Mouse (Mus musculus): ENCODE data around the gene Gpd1l. TPM values are rescaled to one million over a fixed set of nuclear protein-coding genes. Genes with fewer than 3 reads are reported as not detected.

The Gpd1l gene
- total RNA-seq, 2 experiments from 2014 or later, result 40.0 to 40.9 TPM

DNA sequence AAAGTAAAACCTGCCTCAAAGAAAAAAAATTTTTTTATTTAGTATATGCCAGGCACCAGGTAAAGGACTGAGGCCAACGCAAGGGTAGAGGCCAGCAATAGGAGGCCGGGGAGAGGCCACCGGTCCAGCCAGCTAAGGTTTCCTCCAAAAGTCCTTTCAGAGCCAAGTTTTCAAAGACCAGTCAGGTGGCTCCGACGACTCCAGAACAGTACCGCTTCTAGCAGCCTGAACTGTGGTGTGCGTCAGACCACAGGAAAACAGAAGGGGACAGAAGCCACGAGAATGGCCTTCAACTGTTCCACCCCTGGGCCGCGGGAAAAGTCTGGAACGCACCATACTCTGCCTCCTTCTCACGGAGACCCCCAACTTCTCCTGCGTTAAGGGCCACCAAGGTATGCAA, 1.2 kb downstream of the Gpd1l start:
- intact Hi-C loops (cut with DNase I), result no loop called here
- DNase-seq, result peak in 1 of 2 experiments; percentile 27

GRCm38 (mm10) chr9:114930464-114931090, 3.2 kb downstream of the Gpd1l start:
- DNase-seq, result peak; percentile 82 to 86
- intact Hi-C loops (cut with DNase I), result no loop called here

DNA sequence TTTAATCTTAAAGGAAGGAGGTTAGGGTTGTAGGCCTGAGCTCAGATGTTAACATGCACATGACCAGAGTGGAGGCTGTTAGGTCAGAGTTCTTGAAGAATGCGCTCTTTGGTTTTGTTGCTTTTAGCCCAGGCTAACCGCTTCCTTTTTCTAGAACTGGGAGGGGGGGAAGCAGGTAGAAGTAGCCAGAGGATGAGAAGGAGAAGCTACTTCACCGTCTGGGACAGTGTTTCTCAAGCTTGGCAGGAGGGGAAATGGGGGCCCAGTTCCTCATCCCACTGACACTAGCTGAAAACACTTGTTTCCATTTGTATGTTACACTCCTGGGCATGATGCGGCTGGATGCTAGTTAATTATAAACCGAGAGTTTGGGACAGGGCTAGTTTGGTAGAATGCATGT, 8.2 kb downstream of the Gpd1l start:
- DNase-seq, result no peak
- intact Hi-C loops (cut with DNase I), result no loop called here

DNA sequence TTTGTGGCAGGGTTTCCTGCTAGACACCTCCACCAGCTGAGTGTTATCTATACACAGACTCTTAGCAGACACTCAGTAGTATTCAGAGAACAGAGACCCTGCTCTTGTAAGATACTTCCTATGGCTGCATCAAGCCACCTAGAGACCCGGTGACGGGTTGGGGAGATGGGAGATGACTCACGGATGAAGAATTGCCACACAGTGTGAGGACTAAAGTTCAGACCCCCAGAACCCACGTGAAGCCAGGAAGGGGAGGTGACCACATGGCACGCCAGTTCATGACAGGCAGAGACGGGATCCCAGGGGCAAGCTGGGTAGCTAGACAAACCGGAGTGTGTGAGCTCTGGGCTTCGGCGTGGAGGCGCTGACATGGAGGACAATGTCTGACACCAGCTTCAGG, 8.7 kb downstream of the Gpd1l start:
- intact Hi-C loops (cut with DNase I), result no loop called here
- DNase-seq, result no peak

GRCm38 (mm10) chr9:114924511-114924910, 9.3 kb downstream of the Gpd1l start:
- no peak for DNase-seq
- intact Hi-C loops (cut with DNase I), result no loop called here

DNA sequence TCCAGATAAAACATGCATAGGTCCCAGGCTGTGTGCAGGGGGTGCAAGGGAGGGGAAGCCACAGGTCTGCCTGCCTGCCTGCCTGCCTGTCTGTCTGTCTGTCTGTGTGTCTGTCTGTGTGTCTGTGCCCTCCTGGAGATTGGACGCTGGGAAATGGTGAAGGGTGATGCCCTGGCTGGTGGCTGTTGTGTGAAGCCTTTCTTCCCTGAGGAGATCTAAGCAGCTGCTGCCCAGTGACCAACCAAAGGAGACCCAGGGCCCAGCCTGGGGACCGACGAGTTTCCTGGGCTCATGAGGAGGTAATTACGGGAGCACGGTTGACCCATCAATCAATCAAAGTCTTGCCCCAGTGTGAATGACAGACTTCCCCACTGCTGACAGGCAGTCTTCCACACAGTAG, 11.6 kb downstream of the Gpd1l start:
- DNase-seq, result no peak
- intact Hi-C loops (cut with DNase I), result no loop called here

GRCm38 (mm10) chr9:114921352-114922081, 12.3 kb downstream of the Gpd1l start:
- intact Hi-C loops (cut with DNase I), result no loop called here
- DNase-seq, result peak; percentile 28 to 32

DNA sequence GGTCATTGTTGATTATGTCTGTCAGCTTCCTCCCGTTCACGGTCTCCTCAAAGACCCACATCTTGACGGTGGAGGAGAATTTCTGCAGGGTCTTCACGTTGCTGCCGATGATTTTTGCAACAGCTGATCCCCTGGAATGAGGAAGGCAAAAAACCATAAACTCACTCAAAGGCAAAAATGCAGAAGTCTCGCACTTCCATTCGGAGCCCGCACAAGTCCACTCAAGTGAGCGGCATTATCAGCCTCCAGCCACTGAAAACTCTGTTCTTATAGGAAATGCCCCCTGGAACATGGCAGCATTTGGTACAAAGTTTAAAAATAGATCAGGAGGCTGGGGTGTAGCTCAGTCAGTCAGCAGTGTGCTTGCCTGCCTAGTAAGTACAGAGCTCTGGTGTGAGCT, 13.2 kb downstream of the Gpd1l start:
- intact Hi-C loops (cut with DNase I), result no loop called here

GRCm38 (mm10) chr9:114912680-114913649, 20.8 kb downstream of the Gpd1l start:
- intact Hi-C loops (cut with DNase I), result loop anchor here (1.0 to 10.0 kb wide), 3 partner anchors 44 to 352 kb away; no protein-coding TSS in a partner anchor
- peak; percentile 86 to 93 for DNase-seq

More for the DNA sequence above, 13.2 kb downstream of the Gpd1l start:
- DNase-seq, result no peak

DNA sequence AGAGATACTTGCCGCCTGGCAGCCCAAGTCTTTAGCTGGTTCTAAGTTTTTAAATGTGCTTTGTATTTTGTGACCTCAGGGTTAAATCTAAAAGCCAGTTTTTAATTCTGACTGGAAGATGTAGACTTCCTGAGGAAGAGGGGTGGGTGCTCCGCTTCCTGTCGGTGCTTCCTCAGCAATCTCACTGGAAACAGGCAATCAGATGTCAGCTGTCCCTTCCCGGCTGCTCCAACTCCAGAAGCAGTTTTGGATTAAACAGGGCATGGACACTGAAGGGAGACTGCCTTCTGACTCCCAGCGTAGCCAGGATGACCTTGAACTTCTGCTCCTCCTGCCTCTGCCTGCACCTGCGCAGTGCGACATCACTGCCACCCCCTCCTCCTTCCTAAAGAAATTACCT, 26.3 kb downstream of the Gpd1l start:
- intact Hi-C loops (cut with DNase I), result no loop called here
- DNase-seq, result peak; percentile 17 to 20

GRCm38 (mm10) chr9:114895919-114896318, 37.9 kb downstream of the Gpd1l start:
- no peak for DNase-seq
- intact Hi-C loops (cut with DNase I), result no loop called here

- DNase-seq, result no peak
- intact Hi-C loops (cut with DNase I), result no loop called here
Measured at GRCm38 (mm10) chr9:114892974-114893373, 40.8 kb downstream of the Gpd1l start.

DNA sequence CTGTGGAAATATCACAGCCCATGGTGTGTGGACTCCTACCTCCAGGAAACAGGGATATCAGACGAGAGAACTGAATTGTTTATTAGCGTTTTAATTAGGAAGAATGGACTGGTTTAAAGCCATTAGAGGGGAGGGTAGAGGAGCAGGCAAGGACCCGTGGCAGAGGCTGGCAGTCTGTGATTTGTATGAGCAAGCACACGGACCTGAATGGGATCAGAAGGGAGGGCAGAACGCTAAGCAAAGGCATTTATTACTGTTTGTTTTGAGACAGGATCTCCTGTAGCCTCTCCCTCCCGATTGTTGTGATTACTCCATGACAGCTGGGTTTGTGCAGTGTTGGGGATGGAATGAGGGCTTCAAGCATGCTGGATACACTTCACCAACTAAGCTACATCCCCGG, 43.4 kb downstream of the Gpd1l start:
- intact Hi-C loops (cut with DNase I), result no loop called here
- no peak for DNase-seq

GRCm38 (mm10) chr9:114888856-114889407, 44.9 kb downstream of the Gpd1l start:
- intact Hi-C loops (cut with DNase I), result loop anchor here (5.0 kb wide), 1 partner anchor 72 kb away; no protein-coding TSS in a partner anchor

GRCm38 (mm10) chr9:114887699-114888098, 46.1 kb downstream of the Gpd1l start:
- DNase-seq, result peak; percentile 21 to 42
- intact Hi-C loops (cut with DNase I), result loop anchor here (1.0 to 5.0 kb wide), 2 partner anchors 70 to 90 kb away; no protein-coding TSS in a partner anchor

More at GRCm38 (mm10) chr9:114888856-114889407, 44.9 kb downstream of the Gpd1l start:
- no peak for DNase-seq

GRCm38 (mm10) chr9:114885991-114886662, 47.7 kb downstream of the Gpd1l start:
- no peak for DNase-seq
- intact Hi-C loops (cut with DNase I), result loop anchor here (5.0 kb wide), 1 partner anchor 69 kb away; no protein-coding TSS in a partner anchor

GRCm38 (mm10) chr9:114885564-114885963, 48.2 kb downstream of the Gpd1l start:
- DNase-seq, result no peak
- intact Hi-C loops (cut with DNase I), result loop anchor here (5.0 kb wide), 1 partner anchor 68 kb away; no protein-coding TSS in a partner anchor

- intact Hi-C loops (cut with DNase I), result no loop called here
- DNase-seq, result no peak
Measured at GRCm38 (mm10) chr9:114881977-114882376, 51.8 kb downstream of the Gpd1l start.

DNA sequence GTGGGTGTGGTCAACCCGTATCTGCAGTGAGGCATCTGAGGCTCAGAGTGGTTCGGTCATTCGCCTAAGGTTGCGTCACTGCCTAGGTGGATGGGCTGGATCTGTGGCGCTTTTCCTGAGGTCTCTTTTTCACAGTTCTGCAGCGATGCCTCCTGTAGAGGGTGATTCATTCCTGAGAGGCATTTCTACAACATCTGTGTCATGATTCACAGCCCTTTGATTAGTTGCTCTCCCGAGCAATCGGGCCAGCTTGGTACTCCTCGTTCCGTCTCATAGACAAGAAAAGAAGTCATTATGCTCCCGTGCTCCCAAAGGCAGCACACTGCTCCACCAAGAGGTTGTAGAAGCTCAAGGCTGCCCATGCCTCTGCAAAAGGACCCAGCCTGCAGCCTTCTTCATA, 78.5 kb downstream of the Gpd1l start:
- intact Hi-C loops (cut with DNase I), result no loop called here
- DNase-seq, result no peak

- DNase-seq, result peak in 1 of 2 experiments; percentile 10
- intact Hi-C loops (cut with DNase I), result no loop called here
Measured at GRCm38 (mm10) chr9:114854686-114855085, 79.1 kb downstream of the Gpd1l start.

Measured in heart, postnatal 10 days (tissue).